Mouse (Mus musculus) MEL (cell line): ENCODE data around the gene 1110008L16Rik.

ENCODE experiments used
- CHD2 ChIP-seq: IDR thresholded peaks from 2 replicates; pipeline ENCODE4 v1.6.1; 2011; ENCODE audit warnings: low read length, improper control_type of control experiment
- CTCF ChIP-seq, 3 experiments: IDR thresholded peaks in 2 of 3; conservative IDR thresholded peaks in 1 of 3; 2 replicates each; pipeline ENCODE4 v1.5.1; 2011 to 2012; ENCODE audit warnings: low read length in 3 of 3, low read depth in 2 of 3, mild to moderate bottlenecking in 2 of 3, improper control_type of control experiment in 1 of 3, inconsistent platforms in 1 of 3, mixed read lengths in 1 of 3, moderate library complexity in 1 of 3; ENCODE audit not compliant: control insufficient read depth in 1 of 3, insufficient read depth in 1 of 3, poor library complexity in 1 of 3, severe bottlenecking in 1 of 3
- EP300 ChIP-seq, 2 experiments: IDR thresholded peaks; 2 replicates each; pipeline ENCODE4 v1.6.1; 2011; ENCODE audit warnings: improper control_type of control experiment in 2 of 2, low read length in 2 of 2, low read depth in 1 of 2, mild to moderate bottlenecking in 1 of 2
- GABPA ChIP-seq: IDR thresholded peaks from 2 replicates; pipeline ENCODE4 v1.6.1; 2012; ENCODE audit warnings: low read depth, mild to moderate bottlenecking, inconsistent platforms, low read length, improper control_type of control experiment, moderate library complexity
- HCFC1 ChIP-seq: IDR thresholded peaks from 2 replicates; pipeline ENCODE4 v1.6.1; 2012; ENCODE audit warnings: low read depth, mild to moderate bottlenecking, inconsistent platforms, low read length, improper control_type of control experiment, moderate library complexity
- KAT2A ChIP-seq: conservative IDR thresholded peaks from 2 replicates; pipeline ENCODE4 v1.6.1; 2012; ENCODE audit warnings: low read depth, low read length, improper control_type of control experiment, inconsistent platforms
- MAFK ChIP-seq: IDR thresholded peaks from 2 replicates; pipeline ENCODE4 v1.6.1; 2011; ENCODE audit warnings: low read depth, mild to moderate bottlenecking, low read length, improper control_type of control experiment, borderline replicate concordance
- MXI1 ChIP-seq: IDR thresholded peaks from 2 replicates; pipeline ENCODE4 v1.6.1; 2011; ENCODE audit warnings: mild to moderate bottlenecking, low read depth, low read length, improper control_type of control experiment
- MYC ChIP-seq: IDR thresholded peaks from 2 replicates; pipeline ENCODE4 v1.6.1; 2011; ENCODE audit warnings: low read depth, mild to moderate bottlenecking, low read length, improper control_type of control experiment, moderate library complexity
- NELFE ChIP-seq: IDR thresholded peaks from 2 replicates; pipeline ENCODE4 v1.6.1; 2011; ENCODE audit warnings: low read depth, low read length, improper control_type of control experiment
- POLR2A ChIP-seq, 2 experiments: IDR thresholded peaks; 2 replicates each; pipeline ENCODE4 v1.6.1; 2011 to 2012; ENCODE audit warnings: low read length in 2 of 2, mild to moderate bottlenecking in 2 of 2, control low read depth in 1 of 2, improper control_type of control experiment in 1 of 2, low read depth in 1 of 2, moderate library complexity in 1 of 2; ENCODE audit not compliant: control insufficient read depth in 1 of 2, insufficient read depth in 1 of 2, poor library complexity in 1 of 2
- USF1 ChIP-seq: IDR thresholded peaks from 2 replicates; pipeline ENCODE4 v1.6.1; 2014; ENCODE audit warnings: low read depth, mild to moderate bottlenecking, inconsistent platforms, low read length, improper control_type of control experiment, moderate library complexity
- USF2 ChIP-seq, 2 experiments: IDR thresholded peaks; 2 replicates each; pipeline ENCODE4 v1.6.1; 2011 to 2012; ENCODE audit warnings: improper control_type of control experiment in 2 of 2, low read length in 2 of 2, borderline replicate concordance in 1 of 2, inconsistent platforms in 1 of 2, low read depth in 1 of 2, mild to moderate bottlenecking in 1 of 2; ENCODE audit not compliant: insufficient read depth in 1 of 2
- ZC3H11A ChIP-seq: IDR thresholded peaks from 2 replicates; pipeline ENCODE4 v1.6.1; 2012; ENCODE audit warnings: low read depth, mild to moderate bottlenecking, inconsistent platforms, low read length, improper control_type of control experiment

DNA sequence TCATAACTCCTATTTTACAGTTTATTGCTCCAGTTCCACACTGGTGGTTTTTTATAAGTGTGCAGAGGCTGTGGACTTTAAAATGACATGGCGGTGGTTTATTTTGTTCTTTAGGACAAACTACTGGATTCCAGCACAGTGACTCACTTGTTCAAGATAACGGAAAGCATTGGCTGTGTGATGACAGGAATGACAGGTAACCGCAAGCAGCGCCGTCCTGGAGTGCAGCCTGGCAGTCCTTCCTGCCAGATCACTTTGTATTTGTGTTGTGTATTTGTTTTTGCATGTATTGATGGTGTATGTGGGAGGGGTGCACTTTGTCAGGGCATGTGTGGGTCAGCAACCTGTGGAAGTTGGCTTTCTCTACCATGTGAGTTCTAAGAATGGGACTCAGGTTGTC is 108.5 kb downstream of the 1110008L16Rik start:
- no peak for TF ChIP-seq EP300 (IDR thresholded peaks at IDR 0.05; ENCODE audit: low read depth in 1 of 2, low read length in 2 of 2)
- no peak for TF ChIP-seq CTCF (IDR thresholded peaks at IDR 0.05 in 2 of 3, conservative IDR thresholded peaks at IDR 0.05 in 1 of 3; ENCODE audit: control insufficient read depth in 1 of 3, insufficient read depth in 1 of 3, low read depth in 2 of 3, low read length in 3 of 3, poor library complexity in 1 of 3, severe bottlenecking in 1 of 3)
- no peak for TF ChIP-seq NELFE
- no peak for TF ChIP-seq MYC
- TF ChIP-seq POLR2A (IDR thresholded peaks at IDR 0.05; ENCODE audit: control insufficient read depth in 1 of 2, insufficient read depth in 1 of 2, low read depth in 1 of 2, low read length in 2 of 2, poor library complexity in 1 of 2): no peak
- TF ChIP-seq HCFC1: no peak
- no peak for TF ChIP-seq ZC3H11A
- TF ChIP-seq USF2 (IDR thresholded peaks at IDR 0.05; ENCODE audit: borderline replicate concordance in 1 of 2, insufficient read depth in 1 of 2, low read depth in 1 of 2, low read length in 2 of 2): no peak
- TF ChIP-seq KAT2A: no peak
- no peak for TF ChIP-seq GABPA
- TF ChIP-seq MAFK: no peak
- TF ChIP-seq MXI1: no peak
- no peak for TF ChIP-seq CHD2
- TF ChIP-seq USF1: no peak
